Mouse (Mus musculus) stomach, postnatal 0 days (tissue): ENCODE data around the gene H2afy2.

ENCODE experiments used
- CTCF ChIP-seq: IDR thresholded peaks from 2 replicates; pipeline ENCODE4 v1.5.1; 2016; ENCODE audit warnings: antibody characterized with exemption, low read depth, mild to moderate bottlenecking, moderate library complexity
- EP300 ChIP-seq: optimal IDR thresholded peaks from 2 replicates; pipeline ENCODE3; 2016; ENCODE audit warnings: antibody characterized with exemption

- no peak for TF ChIP-seq CTCF
- TF ChIP-seq EP300 = no peak
Observed at GRCm38 (mm10) chr10:61750014-61750413, 33.9 kb downstream of the H2afy2 start.
